Mouse (Mus musculus) ovary, adult 10 weeks (tissue): Measurements from ENCODE around the gene Olfr1349. TPM values are rescaled to one million over a fixed set of nuclear protein-coding genes. Genes with fewer than 3 reads are reported as not detected.

Experiments used
- polyA plus RNA-seq: library from polyadenylated mRNA; stranded (reverse); fragments of 350-450 nt; fragmentation: Illumina TruSeq; extraction: RNeasy Lipid Tissue Mini Kit (QIAGEN cat#74804); gene quantifications from one replicate; pipeline ENCODE4 v1.2.3, GENCODE M21; 2014

The Olfr1349 gene
- polyA plus RNA-seq, result not detected

GRCm38 (mm10) chr7:6522850-6523249 lies at the start of gene Olfr1349:
Olfr1349 (minus strand) TSS chr7:6522950.

GRCm38 (mm10) chr7:6564541-6564940 lies 41.8 kb upstream of the Olfr1349 start, which contains the start of gene Olfr1350:
Olfr1350 (plus strand) TSS chr7:6564841.

GRCm38 (mm10) chr7:6508648-6509047 lies 14.1 kb downstream of the Olfr1349 start, which contains the start of gene Olfr1348:
Olfr1348 (minus strand) TSS chr7:6508748.

GRCm38 (mm10) chr7:6499655-6500054 lies 23.1 kb downstream of the Olfr1349 start, which contains the start of gene Olfr1347:
Olfr1347 (minus strand) TSS chr7:6499755.

GRCm38 (mm10) chr7:6486841-6487240 lies 35.9 kb downstream of the Olfr1349 start, which contains the start of gene Olfr5:
Olfr5 (minus strand) TSS chr7:6486941.

GRCm38 (mm10) chr7:6466951-6467350 lies 55.8 kb downstream of the Olfr1349 start, which contains the start of gene Olfr1346:
Olfr1346 (plus strand) TSS chr7:6467101.

Other genes with a start within 250 kb of the Olfr1349 start
- gene Zfp667, start 236.4 kb downstream of the Olfr1349 start, polyA plus RNA-seq, result 19.4 TPM
- gene Zfp583, start 191.7 kb downstream of the Olfr1349 start, polyA plus RNA-seq, result 18.5 TPM
- gene Gm3854, start 179.2 kb downstream of the Olfr1349 start, polyA plus RNA-seq, result 1.7 TPM
- gene Zfp78, start 159.7 kb downstream of the Olfr1349 start, polyA plus RNA-seq, result 7.6 TPM
- 10.3 TPM for gene Zfp28, start 139.7 kb downstream of the Olfr1349 start, polyA plus RNA-seq
- not detected for gene Smim17, start 124.2 kb downstream of the Olfr1349 start, polyA plus RNA-seq
- not detected for gene Gm20715, start 112.7 kb downstream of the Olfr1349 start, polyA plus RNA-seq
- gene Olfr1344, start 84.3 kb downstream of the Olfr1349 start, polyA plus RNA-seq, result not detected
- not detected for gene Olfr1336, start 66.8 kb downstream of the Olfr1349 start, polyA plus RNA-seq
- not detected for gene Olfr1346, start 55.8 kb downstream of the Olfr1349 start, polyA plus RNA-seq
- not detected for gene Olfr5, start 36.0 kb downstream of the Olfr1349 start, polyA plus RNA-seq
- gene Olfr1347, start 23.2 kb downstream of the Olfr1349 start, polyA plus RNA-seq, result not detected
- not detected for gene Olfr1348, start 14.2 kb downstream of the Olfr1349 start, polyA plus RNA-seq
- not detected for gene Olfr1350, start 41.9 kb upstream of the Olfr1349 start, polyA plus RNA-seq
- 1.0 TPM for gene Zim1, start 173.5 kb upstream of the Olfr1349 start, polyA plus RNA-seq
- 25.7 TPM for gene Peg3, start 207.5 kb upstream of the Olfr1349 start, polyA plus RNA-seq
- 1.3 TPM for gene Usp29, start 207.6 kb upstream of the Olfr1349 start, polyA plus RNA-seq